Mouse (Mus musculus) frontal cortex, postnatal 14 days (tissue): ENCODE data around the gene Apobec1.
A peak's percentile ranks its signal among the peaks of the same experiment; 100 is the strongest.
"Not testable (repeated sequence)": the region's sequence is repeated elsewhere in the genome, so short reads cannot be mapped to it uniquely, and the experiment has no call there.

Source experiments
- DNase-seq, 2 experiments: peaks; one replicate each; pipeline ENCODE4 v3.0.0; 2022; ENCODE audit warnings: low spot score in 2 of 2

Gene Apobec1

DNA sequence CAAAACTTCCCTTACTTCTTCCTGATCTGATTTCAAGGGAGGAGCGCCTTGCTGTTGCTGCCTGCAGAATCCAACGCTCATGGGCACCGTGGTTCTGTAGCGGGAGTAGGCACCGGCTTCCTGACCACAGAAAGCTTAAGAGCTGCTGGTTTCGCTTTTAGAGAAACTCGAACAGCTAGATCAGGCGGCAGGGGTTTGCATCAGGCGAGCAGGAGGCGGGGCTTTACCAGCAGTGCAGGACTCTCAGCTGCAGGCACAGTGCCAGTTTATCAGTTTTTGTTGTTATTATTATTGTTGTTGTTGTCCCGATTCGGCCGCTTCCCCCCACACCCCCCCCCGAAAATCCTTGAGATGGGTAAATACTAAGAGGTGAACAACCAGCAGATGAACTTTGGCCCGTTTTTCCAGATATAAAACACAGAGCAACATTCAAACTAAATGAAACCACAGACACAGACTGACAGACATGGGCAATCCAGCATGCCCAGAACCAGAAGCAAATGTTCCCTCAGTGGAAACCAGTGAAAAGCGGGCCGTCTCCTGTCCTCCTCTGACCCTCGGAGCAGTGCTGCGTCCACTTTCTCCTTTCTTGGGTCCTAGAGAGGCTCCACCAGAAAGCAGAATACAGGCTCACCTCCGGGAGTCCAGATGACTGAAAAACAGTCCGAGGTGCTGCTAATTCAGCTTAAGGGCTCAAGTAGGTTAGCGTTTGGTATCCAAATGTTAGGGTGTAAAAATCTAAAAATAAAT, at the start of gene Apobec1:
Gene Apobec1, minus strand, starts transcription at position 203 of the 750 bp plus-strand sequence.
- peak; percentile 14 to 36 for DNase-seq

- DNase-seq, result no peak
These were observed 48.2 kb upstream of the Apobec1 start for GRCm38 (mm10) chr6:122650398-122650980.

DNA sequence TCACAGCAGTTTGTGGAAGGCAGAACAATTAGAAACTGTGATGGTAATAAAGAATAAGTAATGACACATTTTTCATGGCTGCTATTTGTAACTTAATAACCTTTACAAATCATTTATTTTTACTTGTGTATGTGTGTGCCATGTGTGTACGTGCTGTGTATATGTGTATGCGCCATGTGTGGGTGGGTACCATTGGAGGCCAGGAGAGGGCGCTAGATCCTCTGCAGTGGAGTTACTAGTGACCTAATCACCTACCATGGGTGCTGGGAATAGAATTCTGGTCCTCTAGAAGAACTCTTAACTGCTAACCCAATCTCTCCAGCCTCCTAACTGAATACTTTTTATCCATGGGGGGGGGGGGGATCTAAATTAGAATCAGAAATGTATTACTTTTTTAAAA, 47.7 kb upstream of the Apobec1 start:
- no peak for DNase-seq

- DNase-seq, result not testable (repeated sequence)
These were observed 42.0 kb upstream of the Apobec1 start for GRCm38 (mm10) chr6:122644196-122644595.

- DNase-seq, result not testable (repeated sequence)
These were observed 35.3 kb upstream of the Apobec1 start for GRCm38 (mm10) chr6:122637566-122637965.

- no peak for DNase-seq
These were observed 34.4 kb upstream of the Apobec1 start for GRCm38 (mm10) chr6:122636666-122637065.

DNA sequence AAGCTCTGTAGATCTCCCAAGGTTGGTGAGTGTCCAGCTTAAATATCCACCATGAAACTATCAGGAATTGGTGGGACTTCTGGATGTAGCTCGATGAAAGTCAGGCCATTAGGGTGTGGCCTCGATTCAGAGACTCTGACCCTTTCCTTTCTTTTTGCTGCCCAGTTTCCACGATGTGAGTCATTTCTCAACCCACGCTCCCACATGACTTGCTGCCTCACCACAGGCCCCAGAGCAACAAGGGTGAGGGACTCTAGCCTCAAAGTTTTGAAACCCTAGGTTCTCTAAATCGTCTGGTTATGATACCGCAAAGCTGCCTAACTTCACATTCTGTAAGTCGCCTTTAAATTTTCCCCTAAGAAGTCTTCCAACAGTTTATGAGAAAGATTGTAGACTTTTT, 33.1 kb upstream of the Apobec1 start:
- no peak for DNase-seq

GRCm38 (mm10) chr6:122633411-122633810, 31.2 kb upstream of the Apobec1 start:
- DNase-seq, result no peak

DNA sequence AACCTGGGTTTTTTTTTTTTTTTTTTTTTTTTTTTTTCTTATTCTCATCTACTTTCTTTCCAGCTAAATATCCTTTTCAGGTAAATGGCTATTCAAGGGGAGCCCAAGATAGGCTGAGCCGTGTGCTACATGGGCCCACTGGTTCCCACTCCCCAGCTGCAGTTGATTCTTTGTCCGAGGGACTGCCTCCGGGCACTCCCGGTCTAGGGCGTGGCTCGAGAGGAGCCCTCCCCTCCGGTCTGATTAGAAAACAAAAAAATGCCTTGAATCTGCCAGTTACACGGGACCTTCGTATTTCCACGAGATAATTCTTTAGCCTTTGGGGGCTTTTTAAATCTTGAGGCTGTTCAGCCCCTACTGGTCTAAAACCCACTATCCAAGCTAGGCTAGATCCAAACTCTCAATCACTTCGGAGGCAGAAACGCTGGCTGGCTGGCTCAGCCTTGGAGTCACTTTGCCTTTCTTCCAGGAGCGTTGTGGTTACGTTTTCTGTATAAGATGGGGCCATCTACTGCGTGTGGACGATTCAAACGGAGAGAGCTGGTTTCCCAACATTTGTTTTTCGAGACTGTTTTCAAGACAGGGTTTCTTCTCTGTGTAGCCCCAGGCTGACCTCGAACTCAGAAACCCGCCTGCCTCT, 25.3 kb upstream of the Apobec1 start:
- no peak for DNase-seq

DNA sequence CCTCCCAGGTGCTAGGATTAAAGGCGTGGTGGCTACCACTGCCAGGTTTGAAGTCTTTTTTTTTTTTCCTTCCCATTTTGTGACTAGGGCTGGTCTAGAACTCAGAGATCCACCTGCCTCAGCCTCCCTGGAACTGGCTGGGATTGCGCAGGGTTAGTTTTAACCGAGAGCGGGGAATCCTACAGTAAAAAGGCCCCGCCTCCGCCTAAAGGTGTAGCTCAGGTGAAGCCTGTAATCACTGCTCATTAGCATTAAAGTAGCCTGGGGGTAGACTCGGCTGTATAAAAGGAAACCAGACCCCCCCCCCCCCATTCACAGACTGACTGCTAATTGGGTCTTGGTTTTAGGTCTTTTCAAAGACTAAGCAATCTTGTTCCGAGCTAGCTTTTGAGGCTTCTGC, 23.9 kb upstream of the Apobec1 start, which contains the start of gene Dppa3:
Gene Dppa3, plus strand, starts transcription at position 301 of the 400 bp plus-strand sequence.
- no peak for DNase-seq

- DNase-seq, result no peak
These were observed 22.9 kb upstream of the Apobec1 start for GRCm38 (mm10) chr6:122625156-122625555.

- no peak for DNase-seq
These were observed 22.2 kb upstream of the Apobec1 start for GRCm38 (mm10) chr6:122624480-122624879.

DNA sequence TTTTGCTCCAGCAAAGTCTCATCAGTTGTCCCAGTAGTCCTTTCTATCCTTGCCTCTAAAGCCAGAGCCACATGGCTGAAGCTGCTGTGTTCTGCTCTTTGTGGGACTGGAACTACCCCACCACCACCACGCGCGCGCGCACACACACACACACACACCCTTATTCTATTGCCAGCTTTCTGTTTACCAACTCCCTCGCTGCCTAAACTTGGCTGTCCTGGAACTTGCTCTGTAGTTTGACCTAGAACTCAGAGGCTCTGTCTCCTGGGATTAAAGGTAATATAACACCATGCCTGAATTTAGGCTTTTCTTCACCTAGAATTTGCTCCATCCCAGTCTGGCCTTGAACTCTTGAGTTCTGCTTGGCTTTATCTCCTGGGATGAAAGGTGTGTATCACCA, 18.8 kb upstream of the Apobec1 start:
- no peak for DNase-seq

GRCm38 (mm10) chr6:122616022-122616421, 13.8 kb upstream of the Apobec1 start:
- no peak for DNase-seq

DNA sequence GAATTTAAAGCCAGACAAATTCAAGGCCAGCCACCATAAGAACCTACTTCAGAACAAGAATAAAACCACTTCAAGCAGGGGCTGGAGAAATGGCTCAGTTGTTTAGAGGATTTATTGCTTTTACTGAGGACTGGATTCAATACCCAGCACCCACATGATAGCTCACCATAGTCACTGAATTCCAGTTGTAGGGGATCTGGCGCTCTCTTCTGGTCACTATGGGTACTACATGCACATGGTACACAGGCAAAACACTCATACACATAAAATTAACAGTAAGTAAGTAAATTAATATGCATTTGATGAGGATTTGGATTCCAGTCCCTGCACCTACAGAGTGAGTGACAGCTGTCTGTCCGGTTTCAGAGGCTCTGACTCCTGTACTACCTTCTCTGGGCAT, 11.8 kb upstream of the Apobec1 start:
- no peak for DNase-seq

DNA sequence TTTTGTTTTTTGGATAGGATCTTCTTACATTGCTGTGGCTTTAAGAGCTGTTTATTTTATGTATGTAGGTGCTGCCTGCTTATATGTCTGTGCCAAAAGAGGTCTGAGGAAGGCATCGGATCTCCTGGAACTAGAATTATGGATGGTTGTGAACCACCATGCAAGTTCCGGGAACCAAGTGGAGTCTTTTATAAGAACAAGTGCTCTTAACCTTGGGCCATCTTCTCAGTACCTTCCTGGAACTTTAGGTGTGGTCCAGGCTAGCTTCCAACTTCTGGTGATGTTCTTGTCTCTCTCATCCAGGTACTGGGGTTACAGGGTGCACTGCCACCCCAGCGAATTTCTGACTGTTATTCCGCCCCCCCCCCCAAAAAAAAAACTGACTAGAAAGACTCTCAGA, 10.2 kb upstream of the Apobec1 start:
- no peak for DNase-seq

DNA sequence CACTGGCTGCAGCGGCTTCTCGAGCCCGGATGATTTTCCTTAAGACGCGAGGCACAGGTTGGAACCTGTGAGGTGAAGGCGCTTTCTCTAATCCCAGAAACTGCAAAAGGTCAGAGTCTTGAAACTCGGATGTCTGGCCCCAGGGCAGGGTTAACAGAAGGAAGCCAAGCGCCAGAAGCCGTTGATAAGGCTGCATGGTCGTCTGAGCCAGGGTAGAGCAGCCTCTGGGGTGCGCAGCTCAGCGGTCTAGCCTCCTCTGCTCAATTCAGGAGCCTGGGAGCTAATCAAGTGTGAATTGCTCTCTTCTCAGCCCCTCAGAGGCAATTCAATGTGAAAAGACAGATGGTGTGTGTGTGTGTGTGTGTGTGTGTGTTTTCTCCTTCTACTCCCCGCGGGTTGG, 7.5 kb upstream of the Apobec1 start, which contains the start of gene Gdf3:
Gene Gdf3, minus strand, starts transcription at position 317 of the 400 bp plus-strand sequence.
- DNase-seq, result no peak

GRCm38 (mm10) chr6:122609377-122609728, 7.1 kb upstream of the Apobec1 start:
- DNase-seq, result no peak

DNA sequence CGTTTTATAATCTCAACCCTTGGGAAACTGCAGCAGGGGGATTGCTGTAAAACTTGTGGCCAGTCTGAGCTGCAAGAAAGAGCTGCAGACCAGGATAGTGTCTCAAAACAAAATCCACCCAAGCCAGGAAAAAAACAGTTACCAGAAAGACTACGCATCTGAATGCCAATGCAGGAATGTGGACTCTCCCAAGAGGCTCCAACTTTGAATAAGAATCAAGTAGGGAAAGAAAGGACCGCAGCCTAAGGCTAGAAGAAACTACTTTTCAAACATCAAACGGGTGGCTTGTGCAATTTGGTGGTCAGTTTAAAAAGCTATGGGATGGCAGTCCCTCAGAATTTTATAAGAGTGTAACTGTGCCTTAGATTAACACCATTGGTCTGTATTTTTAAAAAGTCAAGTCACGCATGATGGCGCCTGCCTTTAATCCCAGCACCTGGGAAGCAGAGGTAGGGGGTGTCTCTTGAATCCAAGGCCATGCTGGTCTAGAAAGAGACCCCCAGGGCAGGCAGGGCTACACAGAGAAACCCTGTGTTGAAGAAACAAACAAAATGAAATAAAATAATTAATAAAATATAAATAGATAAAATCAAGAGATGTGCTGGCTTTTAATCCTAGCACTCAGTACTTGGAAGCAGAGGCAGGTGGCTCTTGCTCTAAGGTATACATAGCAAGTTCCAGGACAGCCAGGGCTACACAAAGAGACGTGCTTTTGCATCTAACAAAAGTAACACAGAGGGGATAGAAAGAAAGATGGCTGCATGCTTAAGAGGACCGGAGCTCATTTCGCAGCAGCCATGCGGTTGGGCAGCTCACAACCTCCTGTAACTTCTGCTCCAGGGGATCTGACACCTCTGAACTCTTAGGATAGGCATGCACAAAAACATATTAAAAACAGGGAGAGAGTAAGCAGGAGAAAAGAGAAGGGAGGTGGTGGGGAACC, 6.5 kb upstream of the Apobec1 start:
- no peak for DNase-seq

DNA sequence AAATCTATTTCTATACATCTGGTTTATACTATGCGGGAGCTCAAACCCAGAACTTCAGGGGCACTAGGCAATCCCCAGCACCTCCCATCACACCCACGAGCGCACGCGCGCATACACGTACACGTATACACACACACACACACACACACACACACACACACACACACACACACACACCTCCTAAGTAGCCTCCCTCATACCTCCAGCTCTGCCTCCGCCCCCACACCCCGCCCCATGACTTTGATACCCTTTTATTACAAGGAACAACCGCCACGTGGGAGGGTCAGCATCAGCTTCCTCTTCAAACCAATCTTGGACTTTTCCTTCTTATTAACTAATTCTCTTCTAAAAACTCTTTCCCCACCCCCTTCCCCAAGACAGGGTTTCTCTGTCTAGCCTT, 5.5 kb upstream of the Apobec1 start:
- no peak for DNase-seq

DNA sequence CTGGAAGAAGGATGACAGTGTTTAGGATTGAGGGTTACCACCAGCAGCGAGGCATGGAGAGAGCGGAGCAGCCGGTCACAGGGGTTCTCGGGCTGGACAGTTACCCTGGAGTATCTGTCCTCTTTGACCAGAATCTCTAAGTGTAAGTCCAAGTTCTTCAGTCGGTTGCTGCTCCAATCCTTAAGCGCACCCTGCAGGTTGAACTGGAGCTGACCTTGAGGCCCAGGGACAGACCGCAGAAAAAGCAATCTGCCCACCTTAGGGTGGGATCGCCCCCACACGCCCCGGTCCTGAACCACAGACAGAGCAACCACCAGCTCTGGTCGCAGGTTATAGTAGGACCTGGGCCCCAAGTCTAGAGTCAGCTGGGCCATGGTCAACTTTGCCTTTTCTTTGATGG, 4.4 kb upstream of the Apobec1 start:
- DNase-seq, result no peak

DNA sequence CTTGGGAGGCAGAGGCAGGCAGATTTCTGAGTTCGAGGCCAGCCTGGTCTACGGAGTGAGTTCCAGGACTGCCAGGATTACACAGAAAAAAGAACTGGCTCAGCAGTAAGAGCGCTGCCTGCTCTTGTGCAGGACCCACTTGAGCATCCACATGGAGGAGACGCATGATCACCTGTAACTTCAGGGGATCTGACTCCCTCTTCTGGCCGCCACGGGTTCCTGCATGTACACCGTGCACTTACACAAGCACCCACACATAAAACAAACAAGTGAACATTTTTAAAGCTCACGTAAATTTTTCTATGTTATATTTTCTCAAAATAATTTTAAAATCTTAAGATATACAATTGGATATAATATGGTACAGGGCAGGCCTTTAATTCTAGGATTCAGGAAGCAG, 3.2 kb upstream of the Apobec1 start:
- no peak for DNase-seq
